Mouse (Mus musculus) heart, embryonic 10.5 days (tissue): ENCODE data around the gene Tmf1. TPM values are rescaled to one million over a fixed set of nuclear protein-coding genes. Genes with fewer than 3 reads are reported as not detected.

Experiments
- DNase-seq: peaks from one replicate; pipeline ENCODE4 v3.0.0-alpha.2; 2017; ENCODE audit warnings: low spot score
- H3K27ac ChIP-seq: fragments of 300-500 bp; sonication (generic); 2 replicates; pipeline ENCODE4 v1.5.1; 2016; ENCODE audit warnings: mild to moderate bottlenecking
- H3K27me3 ChIP-seq: fragments of 300-500 bp; sonication (generic); 2 replicates; pipeline ENCODE4 v1.6.1; 2016; ENCODE audit warnings: mild to moderate bottlenecking; ENCODE audit not compliant: poor library complexity, insufficient read depth, severe bottlenecking
- H3K36me3 ChIP-seq: fragments of 300-500 bp; sonication (generic); 2 replicates; pipeline ENCODE4 v1.6.1; 2016; ENCODE audit warnings: mild to moderate bottlenecking, moderate library complexity
- H3K4me1 ChIP-seq: fragments of 300-500 bp; sonication (generic); 2 replicates; pipeline ENCODE4 v1.6.1; 2016; ENCODE audit warnings: mild to moderate bottlenecking
- H3K4me3 ChIP-seq: fragments of 300-500 bp; sonication (generic); 2 replicates; pipeline ENCODE4 v1.5.1; 2016; ENCODE audit warnings: mild to moderate bottlenecking, moderate library complexity
- H3K9me3 ChIP-seq: fragments of 300-500 bp; sonication (generic); 2 replicates; pipeline ENCODE4 v1.6.1; 2016; ENCODE audit warnings: mild to moderate bottlenecking, moderate library complexity
- WGBS: fragments of 180-500 bp; shearing (Covaris S2); methylation state at CpG from one replicate; pipeline ENCODE4 v1.1.7; 2016; 5-methylcytosine and 5-hydroxymethylcytosine counted together
- polyA plus RNA-seq: library from polyadenylated mRNA; unstranded; fragments of >200 nt; fragmentation: Nextera tagmentation; extraction: Ambion mirVana; gene quantifications from 2 replicates; pipeline ENCODE4 v1.2.1, GENCODE M21; 2016

Gene Tmf1
- polyA plus RNA-seq, 1 experiment from 2014 or later: 24.0 TPM

- no peaks in the 10 kb centered on the region for H3K27me3 ChIP-seq
- 77% methylated on average over 10 of the region's 10 CpGs for WGBS
- no peak for DNase-seq
- H3K9me3 ChIP-seq: no peaks in the 10 kb centered on the region
- no peak overlapping the region for H3K27ac ChIP-seq
- no peak overlapping the region for H3K4me3 ChIP-seq
- no peaks in the 10 kb centered on the region for H3K4me1 ChIP-seq
- H3K36me3 ChIP-seq: peaks cover 30% of the 10 kb centered on the region; the same call in 1 of the 2 replicates
These were observed 54.4 kb downstream of the Tmf1 start for GRCm38 (mm10) chr6:97124336-97125010.

GRCm38 (mm10) chr6:97120922-97121321 lies 58.0 kb downstream of the Tmf1 start:
- Histone ChIP-seq H3K27me3 (no peaks in the 10 kb centered on the region), H3K27ac (no peak overlapping the region), H3K4me1 (no peaks in the 10 kb centered on the region), H3K36me3 (peaks cover 40% of the 10 kb centered on the region; the same call in 1 of the 2 replicates), H3K4me3 (no peak overlapping the region), H3K9me3 (no peaks in the 10 kb centered on the region)
- 86% methylated on average over 4 of the region's 4 CpGs for WGBS
- DNase-seq: no peak

DNA sequence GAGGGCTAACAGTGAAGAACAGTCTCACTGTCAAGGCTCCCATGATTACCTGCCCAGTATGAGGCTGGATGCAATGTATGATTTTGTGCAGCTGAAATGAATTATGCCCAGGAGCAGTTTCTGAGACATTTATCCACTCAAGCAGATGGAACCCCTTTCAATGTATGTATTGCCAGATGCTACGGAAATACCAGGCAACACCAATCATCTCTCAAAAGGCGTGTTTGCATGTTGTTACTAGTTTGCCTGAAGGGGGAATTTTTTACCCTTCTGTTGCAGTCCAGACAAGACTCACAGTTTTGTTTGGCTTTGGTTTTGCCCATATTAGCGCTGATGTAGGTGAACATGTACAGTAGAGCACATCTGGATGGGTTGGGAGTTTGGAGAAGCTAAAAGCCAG lies 60.6 kb downstream of the Tmf1 start:
- no peaks in the 10 kb centered on the region for H3K4me1 ChIP-seq
- H3K36me3 ChIP-seq: peaks cover 38% of the 10 kb centered on the region
- no peak overlapping the region for H3K27ac ChIP-seq
- H3K4me3 ChIP-seq: no peak overlapping the region
- 90% methylated on average over 3 of the region's 3 CpGs for WGBS
- H3K9me3 ChIP-seq: no peaks in the 10 kb centered on the region
- DNase-seq: no peak
- H3K27me3 ChIP-seq: no peaks in the 10 kb centered on the region

DNA sequence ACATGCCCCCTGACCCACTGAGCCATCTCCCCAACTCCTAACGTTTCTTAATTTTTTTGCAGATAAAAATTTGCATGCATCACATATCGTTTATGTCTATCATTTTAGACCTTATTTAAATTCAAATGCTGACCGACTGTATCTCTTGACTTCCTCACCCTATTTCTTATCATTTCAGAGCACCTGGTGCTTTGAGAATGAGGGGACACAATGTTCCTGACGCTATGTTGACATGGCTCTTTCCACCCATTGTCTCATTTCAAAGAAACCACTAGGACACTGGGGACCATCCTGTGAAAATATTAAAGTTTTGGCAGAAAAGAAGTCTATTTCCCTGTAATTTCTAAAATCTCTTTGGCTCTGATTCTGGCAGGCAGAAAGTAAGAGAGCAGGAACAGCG lies 62.0 kb downstream of the Tmf1 start:
- Histone ChIP-seq H3K27ac (no peak overlapping the region), H3K4me3 (no peak overlapping the region), H3K27me3 (no peaks in the 10 kb centered on the region), H3K36me3 (peaks cover 50% of the 10 kb centered on the region), H3K4me1 (no peaks in the 10 kb centered on the region), H3K9me3 (no peaks in the 10 kb centered on the region)
- no peak for DNase-seq
- WGBS: 76% methylated on average over 5 of the region's 5 CpGs

GRCm38 (mm10) chr6:97114821-97115220 lies 64.1 kb downstream of the Tmf1 start:
- H3K36me3 ChIP-seq: peaks cover 50% of the 10 kb centered on the region
- no peaks in the 10 kb centered on the region for H3K9me3 ChIP-seq
- no peak overlapping the region for H3K4me3 ChIP-seq
- no peaks in the 10 kb centered on the region for H3K27me3 ChIP-seq
- H3K4me1 ChIP-seq: no peaks in the 10 kb centered on the region
- WGBS: 64% methylated on average over 3 of the region's 3 CpGs
- no peak for DNase-seq
- no peak overlapping the region for H3K27ac ChIP-seq

DNA sequence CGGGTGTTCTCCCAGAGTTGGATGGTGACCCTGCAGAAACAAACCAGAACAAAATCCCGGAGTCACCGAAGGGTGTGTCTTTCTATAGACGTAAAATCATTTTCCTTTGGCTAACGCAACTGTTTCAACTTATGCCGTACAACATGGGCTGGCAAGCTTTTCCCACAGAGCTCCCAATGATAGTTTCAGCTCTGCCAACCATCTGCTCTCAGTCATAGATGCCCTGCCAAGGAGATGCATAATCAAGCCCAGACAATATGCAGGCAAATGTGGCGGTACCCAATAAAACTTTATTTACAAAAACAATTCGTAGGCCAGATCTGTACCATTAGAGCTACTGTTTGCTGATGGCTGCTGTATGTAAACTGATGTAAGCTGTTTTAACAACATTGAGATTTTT lies 66.7 kb downstream of the Tmf1 start:
- no peaks in the 10 kb centered on the region for H3K9me3 ChIP-seq
- H3K4me1 ChIP-seq: no peaks in the 10 kb centered on the region
- no peak for DNase-seq
- 92% methylated on average over 8 of the region's 8 CpGs for WGBS
- H3K27ac ChIP-seq: no peak overlapping the region
- no peak overlapping the region for H3K4me3 ChIP-seq
- no peaks in the 10 kb centered on the region for H3K27me3 ChIP-seq
- H3K36me3 ChIP-seq: peaks cover 36% of the 10 kb centered on the region

- no peak overlapping the region for H3K4me3 ChIP-seq
- DNase-seq: no peak
- H3K36me3 ChIP-seq: peaks cover 4% of the 10 kb centered on the region; the same call in 1 of the 2 replicates
- WGBS: 21% methylated on average over 2 of the region's 2 CpGs
- H3K4me1 ChIP-seq: 0 out of 2 replicates have a peak, but pooled peaks cover 1% of the 10 kb centered on the region
- no peak overlapping the region for H3K27ac ChIP-seq
- H3K27me3 ChIP-seq: peaks cover 16% of the 10 kb centered on the region; the same call in 1 of the 2 replicates
- H3K9me3 ChIP-seq: no peaks in the 10 kb centered on the region
These were observed 72.1 kb downstream of the Tmf1 start for GRCm38 (mm10) chr6:97106777-97107176.

DNA sequence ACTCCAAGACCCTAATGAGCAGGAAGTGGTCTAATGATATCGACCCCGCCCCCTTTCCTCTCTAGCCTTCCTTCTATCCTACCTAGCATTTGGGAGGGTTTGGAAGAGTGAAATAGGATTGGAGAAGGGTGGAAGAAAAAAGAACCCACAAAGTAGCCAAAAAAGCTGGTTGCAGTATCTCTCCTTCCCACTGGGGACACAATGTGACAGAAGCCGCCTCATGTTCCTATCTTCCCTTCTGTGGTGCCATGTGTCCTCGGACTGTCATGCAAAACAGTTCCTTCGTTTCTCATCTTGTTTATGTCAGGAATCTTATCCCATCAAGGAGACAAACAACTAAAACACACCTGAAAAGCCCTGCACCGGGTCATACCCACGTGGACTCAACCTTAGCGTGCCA lies 72.8 kb downstream of the Tmf1 start:
- no peak overlapping the region for H3K4me3 ChIP-seq
- peaks cover 16% of the 10 kb centered on the region; the same call in 1 of the 2 replicates for H3K27me3 ChIP-seq
- no peak for DNase-seq
- H3K9me3 ChIP-seq: no peaks in the 10 kb centered on the region
- H3K27ac ChIP-seq: no peak overlapping the region
- H3K36me3 ChIP-seq: no peaks in the 10 kb centered on the region
- H3K4me1 ChIP-seq: peaks cover 5% of the 10 kb centered on the region; the same call in 1 of the 2 replicates
- WGBS: 78% methylated on average over 8 of the region's 8 CpGs

DNA sequence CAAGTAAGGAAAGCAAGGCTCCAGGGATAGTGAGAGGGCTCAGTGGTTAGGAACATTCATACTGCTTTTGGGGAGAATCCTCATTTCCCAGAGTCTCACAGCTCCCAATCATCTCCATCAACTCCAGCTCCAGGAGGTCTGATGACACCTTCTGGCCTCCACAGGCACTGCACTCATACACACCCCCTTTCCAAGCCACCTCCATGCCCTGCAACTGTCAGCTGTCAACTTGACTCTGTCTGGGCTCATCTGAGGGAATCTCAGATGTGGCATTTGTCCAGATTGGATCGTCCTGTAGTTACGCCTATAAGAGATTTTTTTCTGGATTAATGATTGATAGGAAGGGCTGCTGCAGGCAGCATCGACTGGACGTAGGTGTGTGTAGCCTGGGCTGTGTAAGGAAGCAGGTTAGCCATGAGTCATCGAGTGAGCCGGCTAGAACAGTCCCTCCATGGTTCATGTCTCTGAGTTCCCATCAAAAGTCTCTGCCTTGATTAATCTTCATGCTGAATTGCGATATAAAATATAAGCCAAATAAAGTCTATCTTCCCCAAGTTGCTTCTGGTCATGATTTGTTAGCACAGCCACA lies 74.6 kb downstream of the Tmf1 start:
- H3K4me1 ChIP-seq: peaks cover 5% of the 10 kb centered on the region; the same call in 1 of the 2 replicates
- peaks cover 16% of the 10 kb centered on the region; the same call in 1 of the 2 replicates for H3K27me3 ChIP-seq
- no peak overlapping the region for H3K4me3 ChIP-seq
- DNase-seq: no peak
- WGBS: 72% methylated on average over 7 of the region's 7 CpGs
- H3K9me3 ChIP-seq: no peaks in the 10 kb centered on the region
- no peak overlapping the region for H3K27ac ChIP-seq
- H3K36me3 ChIP-seq: no peaks in the 10 kb centered on the region

Other genes starting within 250 kb of the Tmf1 start
- 0.11 TPM in 1 of 2 replicates, not detected in the other for gene Fam19a4, start 118.7 kb downstream of the Tmf1 start, polyA plus RNA-seq
- 11.2 and 14.9 TPM in 2 replicates for gene Eogt, start 29.9 kb downstream of the Tmf1 start, polyA plus RNA-seq
- 88.8 and 90.6 TPM in 2 replicates for gene Uba3, start 26.5 kb upstream of the Tmf1 start, polyA plus RNA-seq
- 54.5 and 87.5 TPM in 2 replicates for gene Arl6ip5, start 31.6 kb upstream of the Tmf1 start, polyA plus RNA-seq
- gene Lmod3, start 73.6 kb upstream of the Tmf1 start, polyA plus RNA-seq: 10.5 and 17.5 TPM in 2 replicates